Mouse (Mus musculus) cortical plate, adult 2 months (tissue): ENCODE results near the gene Tctex1d4.

Source experiments
- CTCF ChIP-seq: fragments of 200-500 bp; IDR thresholded peaks from 2 replicates; pipeline ENCODE4 v1.5.1; 2011; ENCODE audit warnings: mild to moderate bottlenecking, control low read depth, low read length; ENCODE audit not compliant: insufficient read depth; ENCODE audit errors: extremely low read depth
- POLR2A ChIP-seq: fragments of 200-500 bp; IDR thresholded peaks from 2 replicates; pipeline ENCODE4 v1.6.1; 2011; ENCODE audit warnings: mild to moderate bottlenecking, low read length, control low read depth; ENCODE audit not compliant: insufficient read depth; ENCODE audit errors: extremely low read depth

- no peak for TF ChIP-seq CTCF
- TF ChIP-seq POLR2A, result no peak
Measured at GRCm38 (mm10) chr4:117130790-117131189, 4.2 kb downstream of the Tctex1d4 start.
